Mouse (Mus musculus) heart, embryonic 13.5 days (tissue): ENCODE results near the gene Gm1673. TPM values are rescaled to one million over a fixed set of nuclear protein-coding genes. Genes with fewer than 3 reads are reported as not detected.
"Not testable (repeated sequence)": the region's sequence is repeated elsewhere in the genome, so short reads cannot be mapped to it uniquely, and the experiment has no call there.

Source experiments
- ATAC-seq: fragments of 200-750 bp; cut with Nextera tagmentation; 2 replicates; pipeline ENCODE4 v1.8.0; 2017; ENCODE audit warnings: moderate TSS enrichment; ENCODE audit not compliant: insufficient number of reproducible peaks, low FRiP score, low TSS enrichment; ENCODE audit errors: extremely low read depth
- H3K27ac ChIP-seq: fragments of 300-500 bp; sonication (generic); replicated peaks from 2 replicates; pipeline ENCODE4 v1.5.1; 2015; ENCODE audit warnings: moderate library complexity, mild to moderate bottlenecking, inconsistent platforms
- H3K27me3 ChIP-seq: fragments of 300-500 bp; sonication (generic); replicated peaks from 2 replicates; pipeline ENCODE4 v1.6.1; 2015; ENCODE audit warnings: mild to moderate bottlenecking, inconsistent platforms
- H3K36me3 ChIP-seq: fragments of 300-500 bp; sonication (generic); 2 replicates; pipeline ENCODE4 v1.6.1; 2015; ENCODE audit warnings: mild to moderate bottlenecking, inconsistent platforms
- H3K4me1 ChIP-seq: fragments of 300-500 bp; sonication (generic); 2 replicates; pipeline ENCODE4 v1.6.1; 2015; ENCODE audit warnings: inconsistent platforms
- H3K4me2 ChIP-seq: fragments of 300-500 bp; sonication (generic); 2 replicates; pipeline ENCODE4 v1.6.1; 2015; ENCODE audit warnings: inconsistent platforms, mild to moderate bottlenecking, moderate library complexity
- H3K4me3 ChIP-seq: fragments of 300-500 bp; sonication (generic); 2 replicates; pipeline ENCODE4 v1.5.1; 2015; ENCODE audit warnings: moderate library complexity, mild to moderate bottlenecking, inconsistent platforms
- H3K9ac ChIP-seq: fragments of 300-500 bp; sonication (generic); 2 replicates; pipeline ENCODE4 v1.6.1; 2015; ENCODE audit warnings: inconsistent platforms, mild to moderate bottlenecking, moderate library complexity
- H3K9me3 ChIP-seq: fragments of 300-500 bp; sonication (generic); 2 replicates; pipeline ENCODE4 v1.6.1; 2016; ENCODE audit warnings: inconsistent platforms
- WGBS: fragments of 180-500 bp; shearing (Covaris S2); methylation state at CpG from one replicate; pipeline ENCODE4 v1.1.7; 2015; ENCODE audit warnings: mixed read lengths; 5-methylcytosine and 5-hydroxymethylcytosine counted together
- polyA plus RNA-seq: library from polyadenylated mRNA; unstranded; fragments of >200 nt; fragmentation: Nextera tagmentation; extraction: Ambion mirVana; gene quantifications from 2 replicates; pipeline ENCODE4 v1.2.1, GENCODE M21; 2015

Gm1673 gene
- polyA plus RNA-seq, result 81.5 and 82.8 TPM in 2 replicates

GRCm38 (mm10) chr5:33983309-33984121, at the start of gene Gm1673:
Gene Gm1673 (plus strand): TSS chr5:33983433.
- Histone ChIP-seq H3K27me3 (peaks cover 14% of the 10 kb centered on the region), H3K9ac (peak within 1 kb of the TSS; percentile 89), H3K27ac (peak within 1 kb of the TSS; percentile 48), H3K4me2 (peak within 1 kb of the TSS; percentile 97), H3K4me3 (peak within 1 kb of the TSS; percentile 89), H3K36me3 (0 out of 2 replicates have a peak, but pooled peaks cover 6% of the 10 kb centered on the region), H3K4me1 (peaks cover 10% of the 10 kb centered on the region), H3K9me3 (no peaks in the 10 kb centered on the region)
- under 1% methylated on average over 84 of the region's 88 CpGs for WGBS
- ATAC-seq, result peak; percentile 57

GRCm38 (mm10) chr5:33934081-33934480, 49.2 kb upstream of the Gm1673 start:
- Histone ChIP-seq H3K36me3 (peaks cover 55% of the 10 kb centered on the region), H3K9me3 (peaks cover 4% of the 10 kb centered on the region; the same call in 1 of the 2 replicates), H3K27ac (no peak overlapping the region), H3K4me2 (peak overlapping the region; percentile 79), H3K27me3 (no peaks in the 10 kb centered on the region), H3K4me1 (peaks cover 31% of the 10 kb centered on the region), H3K4me3 (peak overlapping the region; percentile 97), H3K9ac (peak overlapping the region; percentile 34)
- no peak for ATAC-seq
- 84% methylated on average over 2 of the region's 2 CpGs for WGBS

DNA sequence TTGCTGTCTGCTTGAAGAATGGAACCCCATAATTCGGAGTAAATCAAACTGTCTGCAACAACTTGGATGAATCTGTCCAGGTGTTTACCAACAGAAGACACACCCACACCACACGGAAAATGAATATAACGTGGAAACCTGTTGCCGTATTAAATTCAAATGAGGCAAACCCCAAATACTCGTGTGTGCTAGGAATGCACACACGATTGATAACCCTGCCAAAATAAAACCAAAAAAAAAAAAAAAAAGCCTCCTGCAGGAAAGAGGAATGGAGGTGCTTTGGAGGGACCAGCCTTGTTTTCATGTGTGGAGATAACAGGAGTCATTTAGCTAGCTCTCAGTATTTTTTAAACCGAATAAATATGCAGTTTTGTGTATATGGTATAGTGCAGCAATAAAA, 48.4 kb upstream of the Gm1673 start:
- H3K4me1 ChIP-seq, result peaks cover 31% of the 10 kb centered on the region
- peak overlapping the region; percentile 79 for H3K4me2 ChIP-seq
- 65% methylated on average over 7 of the region's 7 CpGs for WGBS
- H3K9ac ChIP-seq, result peak overlapping the region; percentile 96
- no peak for ATAC-seq
- no peaks in the 10 kb centered on the region for H3K27me3 ChIP-seq
- peaks cover 53% of the 10 kb centered on the region for H3K36me3 ChIP-seq
- peak overlapping the region; percentile 97 for H3K4me3 ChIP-seq
- H3K9me3 ChIP-seq, result no peaks in the 10 kb centered on the region; the same call in 1 of the 2 replicates
- no peak overlapping the region for H3K27ac ChIP-seq

DNA sequence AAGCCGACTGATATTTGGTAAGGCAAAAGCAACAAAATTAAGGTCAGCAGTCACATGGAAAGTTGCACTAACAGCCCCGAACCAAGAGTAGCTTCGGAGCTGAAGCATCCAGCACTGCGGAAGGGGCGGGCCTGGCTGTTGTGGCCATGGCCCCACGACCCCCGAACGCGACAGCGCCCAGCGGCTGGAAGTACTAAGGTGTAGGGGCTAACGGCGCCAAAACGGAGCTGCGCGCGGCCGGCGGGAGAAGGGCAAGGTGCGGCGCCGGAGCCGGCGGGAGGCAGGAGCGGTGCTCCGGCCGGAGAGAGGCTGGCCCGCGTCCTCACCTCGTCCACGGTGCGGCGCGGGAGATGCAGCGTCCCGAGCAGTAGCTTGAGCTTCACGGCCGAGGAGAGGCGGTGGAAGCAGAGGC, 47.5 kb upstream of the Gm1673 start:
- Histone ChIP-seq H3K4me2 (peak overlapping the region; percentile 79), H3K4me3 (peak overlapping the region; percentile 97), H3K27ac (peak overlapping the region; percentile 95), H3K4me1 (peaks cover 31% of the 10 kb centered on the region), H3K36me3 (peaks cover 52% of the 10 kb centered on the region), H3K9me3 (no peaks in the 10 kb centered on the region; the same call in 1 of the 2 replicates), H3K27me3 (no peaks in the 10 kb centered on the region), H3K9ac (peak overlapping the region; percentile 96)
- ATAC-seq, result peak; percentile 47; the same call in 1 of the 2 replicates
- WGBS, result 0% methylated on average over 39 of the region's 39 CpGs

- Histone ChIP-seq H3K36me3 (peaks cover 53% of the 10 kb centered on the region), H3K27me3 (no peaks in the 10 kb centered on the region), H3K9me3 (peaks cover 4% of the 10 kb centered on the region), H3K4me2 (peak within 1 kb of the TSS; percentile 79), H3K4me1 (peaks cover 31% of the 10 kb centered on the region), H3K9ac (peak within 1 kb of the TSS; percentile 96), H3K4me3 (peak within 1 kb of the TSS; percentile 97), H3K27ac (peak within 1 kb of the TSS; percentile 95)
- peak; percentile 96 for ATAC-seq
- under 1% methylated on average over 61 of the region's 61 CpGs for WGBS
Observed at GRCm38 (mm10) chr5:33936120-33936707, 47.0 kb upstream of the Gm1673 start, which contains the start of gene Nelfa. Gene Nelfa (minus strand): TSS chr5:33936413.

DNA sequence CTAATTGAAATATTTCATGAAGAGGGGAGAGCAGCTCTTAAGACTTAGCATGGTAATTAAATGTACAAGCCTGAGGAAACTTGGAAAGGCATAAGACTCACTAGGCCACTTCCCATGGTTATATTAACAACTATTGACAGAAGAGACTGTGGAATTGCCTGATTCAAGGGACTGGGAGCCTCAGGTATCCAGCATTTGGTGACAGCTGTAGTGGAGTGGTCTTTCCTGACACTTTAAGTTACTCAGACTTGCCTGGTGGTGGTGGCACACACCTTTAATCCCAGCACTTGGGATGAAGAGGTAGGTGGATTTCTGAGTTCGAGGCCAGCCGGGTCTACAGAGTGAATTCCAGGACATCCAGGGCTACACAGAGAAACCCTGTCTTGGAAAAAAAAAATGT, 46.0 kb upstream of the Gm1673 start:
- WGBS, result 92% methylated on average over 2 of the region's 2 CpGs
- H3K4me2 ChIP-seq, result peak overlapping the region; percentile 79

DNA sequence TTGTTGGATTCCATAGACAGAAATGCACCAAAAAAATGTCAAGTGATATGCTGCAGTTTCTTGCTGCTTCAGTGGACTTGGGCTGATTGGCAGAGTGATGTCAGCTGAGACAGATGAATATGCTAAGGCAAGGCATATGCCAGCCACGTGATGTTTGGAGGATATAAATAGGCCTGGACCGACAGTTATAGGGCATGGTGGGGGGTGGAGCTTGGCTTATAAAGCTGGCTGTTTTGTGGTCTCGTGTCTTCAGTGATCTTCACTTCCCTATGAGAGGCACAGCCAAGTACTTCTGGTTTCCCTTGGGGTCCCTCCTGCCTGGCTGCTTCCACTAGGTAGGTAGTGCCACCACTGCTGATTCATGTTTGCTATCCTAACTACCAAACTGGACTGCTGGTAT, 44.8 kb upstream of the Gm1673 start:
- Histone ChIP-seq H3K9ac (no peak overlapping the region), H3K4me2 (no peak overlapping the region), H3K27me3 (no peaks in the 10 kb centered on the region), H3K36me3 (peaks cover 34% of the 10 kb centered on the region), H3K4me3 (no peak overlapping the region), H3K4me1 (peaks cover 29% of the 10 kb centered on the region), H3K27ac (no peak overlapping the region), H3K9me3 (peaks cover 16% of the 10 kb centered on the region)
- WGBS, result 66% methylated on average over 3 of the region's 3 CpGs
- ATAC-seq, result no peak

More for the DNA sequence above, 46.0 kb upstream of the Gm1673 start:
- H3K27me3 ChIP-seq, result no peaks in the 10 kb centered on the region
- ATAC-seq, result no peak
- H3K36me3 ChIP-seq, result peaks cover 43% of the 10 kb centered on the region
- peaks cover 31% of the 10 kb centered on the region for H3K4me1 ChIP-seq
- peaks cover 12% of the 10 kb centered on the region for H3K9me3 ChIP-seq
- H3K27ac ChIP-seq, result peak overlapping the region; percentile 89; the same call in 1 of the 2 replicates
- H3K4me3 ChIP-seq, result peak overlapping the region; percentile 97
- H3K9ac ChIP-seq, result peak overlapping the region; percentile 90

GRCm38 (mm10) chr5:33947035-33947434, 36.2 kb upstream of the Gm1673 start:
- not testable (repeated sequence) for ATAC-seq, H3K9ac ChIP-seq, H3K27me3 ChIP-seq, H3K36me3 ChIP-seq, H3K4me2 ChIP-seq, H3K27ac ChIP-seq, H3K4me3 ChIP-seq, H3K4me1 ChIP-seq
- peaks cover 27% of the 10 kb centered on the region for H3K9me3 ChIP-seq
- WGBS, result 81% methylated on average over 16 of the region's 16 CpGs

DNA sequence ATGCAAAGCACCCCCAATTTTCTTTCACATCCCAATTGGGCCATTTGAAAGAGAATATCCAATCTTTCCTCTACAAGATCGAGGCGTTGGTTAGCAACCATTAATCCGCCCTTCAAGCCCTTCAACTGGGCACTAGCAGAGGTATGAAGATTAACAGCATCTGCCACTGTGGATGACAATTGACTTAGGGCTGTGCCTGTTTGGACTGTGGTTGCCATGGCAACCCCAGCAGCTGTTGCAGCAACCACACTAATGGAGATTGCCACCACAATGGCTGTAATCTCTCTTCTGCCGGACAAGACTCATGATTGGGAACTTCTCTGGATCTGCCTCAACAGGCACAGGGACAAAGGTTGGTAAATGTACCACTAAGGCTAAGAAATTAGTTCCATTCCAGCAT, 34.9 kb upstream of the Gm1673 start:
- no peaks in the 10 kb centered on the region for H3K27me3 ChIP-seq
- ATAC-seq, result no peak
- no peaks in the 10 kb centered on the region for H3K36me3 ChIP-seq
- H3K9ac ChIP-seq, result no peak overlapping the region
- H3K27ac ChIP-seq, result no peak overlapping the region
- H3K4me2 ChIP-seq, result no peak overlapping the region
- no peaks in the 10 kb centered on the region for H3K4me1 ChIP-seq
- peaks cover 27% of the 10 kb centered on the region for H3K9me3 ChIP-seq
- 87% methylated on average over 4 of the region's 4 CpGs for WGBS
- no peak overlapping the region for H3K4me3 ChIP-seq

- Histone ChIP-seq H3K27me3 (no peaks in the 10 kb centered on the region), H3K4me2 (no peak overlapping the region), H3K9me3 (peaks cover 28% of the 10 kb centered on the region), H3K36me3 (no peaks in the 10 kb centered on the region), H3K4me1 (no peaks in the 10 kb centered on the region), H3K9ac (no peak overlapping the region), H3K4me3 (no peak overlapping the region), H3K27ac (no peak overlapping the region)
- 81% methylated on average over 16 of the region's 17 CpGs for WGBS
- no peak for ATAC-seq
Observed at GRCm38 (mm10) chr5:33953471-33954185, 29.6 kb upstream of the Gm1673 start.

DNA sequence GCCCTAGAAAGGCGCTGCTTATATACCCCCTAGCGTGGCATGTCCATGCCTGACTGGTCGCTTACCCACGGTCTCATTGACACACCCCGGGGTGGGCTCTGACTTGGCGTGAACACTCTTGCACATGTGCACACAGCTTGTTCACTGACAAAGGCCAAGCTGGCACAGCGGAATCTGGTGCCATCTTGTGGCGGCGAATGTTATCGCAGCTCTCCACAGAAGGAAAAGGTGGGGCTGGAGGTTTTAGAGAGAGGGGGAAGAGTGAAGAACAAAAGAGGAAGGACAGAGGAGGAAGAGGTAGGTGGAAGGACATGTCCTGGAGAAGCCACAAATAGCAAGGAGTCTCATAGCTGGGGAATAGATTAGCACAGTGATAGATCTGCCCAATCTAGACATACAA, 28.9 kb upstream of the Gm1673 start:
- WGBS, result 39% methylated on average over 10 of the region's 10 CpGs
- H3K4me3 ChIP-seq, result peak overlapping the region; percentile 4; the same call in 1 of the 2 replicates
- H3K36me3 ChIP-seq, result no peaks in the 10 kb centered on the region
- no peak overlapping the region for H3K27ac ChIP-seq
- no peak overlapping the region for H3K9ac ChIP-seq
- no peaks in the 10 kb centered on the region for H3K27me3 ChIP-seq
- no peak for ATAC-seq
- no peak overlapping the region for H3K4me2 ChIP-seq
- H3K9me3 ChIP-seq, result peaks cover 29% of the 10 kb centered on the region
- no peaks in the 10 kb centered on the region for H3K4me1 ChIP-seq
